Mouse (Mus musculus): Measurements from ENCODE around the gene Col4a1.

Gene Col4a1

DNA sequence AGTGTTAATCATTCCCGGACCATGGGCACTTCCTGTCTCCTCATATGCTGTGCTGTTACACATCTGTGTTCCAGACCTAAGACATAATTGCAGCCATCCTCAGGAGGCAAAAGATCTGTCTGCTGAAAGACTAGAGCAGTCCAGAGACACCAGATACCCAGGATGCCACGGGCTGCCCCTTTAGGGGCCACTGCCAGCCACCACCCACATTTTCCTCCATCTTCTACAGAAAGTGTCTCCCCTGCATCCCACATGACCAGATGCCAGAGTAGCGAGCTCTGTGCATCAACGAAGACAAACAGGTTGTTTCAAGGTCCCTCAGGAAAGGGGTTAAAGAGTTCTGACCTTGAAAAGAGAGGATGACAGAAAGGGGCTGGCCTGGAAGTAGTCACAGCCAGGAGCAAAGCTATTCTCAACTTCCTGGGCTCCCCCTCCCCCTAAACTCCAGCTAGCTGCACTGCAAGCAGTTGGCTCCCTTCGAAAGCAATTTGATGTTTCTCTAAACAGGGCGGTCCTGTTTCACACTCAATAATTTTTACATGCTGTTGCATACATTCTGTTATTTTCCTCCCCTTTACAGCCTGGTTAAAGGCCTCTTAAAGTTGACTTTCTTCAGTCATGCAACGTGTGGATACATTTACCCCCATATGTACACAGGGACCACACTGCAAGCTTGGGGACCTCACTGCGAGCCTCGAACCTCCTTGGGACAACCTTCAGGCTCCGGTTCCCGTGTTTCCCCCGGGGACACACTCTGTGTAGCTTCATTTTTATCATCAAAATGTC is 13.9 kb downstream of the Col4a1 start:
- no peak for DNase-seq (ENCODE audit: low read depth)

GRCm38 (mm10) chr8:11297141-11297838 is 15.3 kb downstream of the Col4a1 start:
- no peak for DNase-seq (ENCODE audit: low read depth)

DNA sequence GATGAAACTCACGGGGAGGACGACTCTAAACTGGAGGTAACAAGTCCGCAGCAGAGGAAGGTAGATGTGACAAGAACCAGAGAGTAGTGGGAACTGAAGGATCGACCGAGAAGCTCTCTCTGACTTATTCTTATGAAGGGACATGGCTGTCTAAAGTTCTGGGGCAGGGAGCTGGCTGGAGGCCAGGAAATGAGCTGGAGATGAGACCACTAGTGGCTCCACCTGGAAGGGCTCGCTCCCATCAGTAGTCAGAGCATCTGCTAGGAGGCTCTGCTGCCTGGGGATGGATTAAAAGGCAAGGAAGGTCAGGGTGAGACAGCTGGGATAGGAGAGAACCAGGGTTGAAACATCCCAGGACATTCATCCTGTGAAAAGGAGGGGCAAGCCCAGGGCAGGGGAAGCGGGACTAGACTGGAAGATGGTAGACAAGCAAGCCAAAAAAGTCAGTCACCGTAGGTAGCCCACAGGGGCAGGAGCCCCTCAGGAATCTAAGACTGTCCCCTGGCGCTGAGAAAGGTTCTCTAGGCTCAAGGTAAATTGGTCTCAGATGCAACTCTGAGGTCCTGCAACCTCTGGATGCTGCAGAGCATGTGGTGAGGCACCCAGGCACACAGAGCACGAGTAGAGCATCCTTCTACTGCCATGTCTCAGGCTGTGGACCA is 16.2 kb downstream of the Col4a1 start:
- DNase-seq (ENCODE audit: low read depth), result no peak

- no peak for DNase-seq (ENCODE audit: low read depth)
Observed at GRCm38 (mm10) chr8:11292611-11293010, 20.0 kb downstream of the Col4a1 start.

DNA sequence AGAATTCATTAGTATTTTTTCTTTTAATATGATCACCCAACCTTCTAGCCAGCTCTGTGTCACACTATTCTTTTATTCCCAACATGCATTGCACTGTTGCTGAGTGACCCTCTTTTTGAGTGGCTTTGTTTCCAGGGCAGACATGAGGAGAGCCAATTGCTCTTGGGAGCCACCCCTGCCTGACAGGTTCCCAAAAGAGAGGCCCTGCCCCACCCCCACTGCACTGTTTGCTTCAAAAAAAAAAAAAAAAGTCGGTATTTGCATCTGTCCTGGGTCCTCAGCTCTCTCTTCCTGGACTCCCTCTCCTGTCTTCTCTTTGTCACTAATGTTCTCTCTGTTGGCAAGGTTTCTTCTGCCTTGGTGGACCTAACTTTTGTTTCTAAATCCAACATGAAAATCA is 22.1 kb downstream of the Col4a1 start:
- no peak for DNase-seq (ENCODE audit: low read depth)

GRCm38 (mm10) chr8:11288286-11288685 is 24.3 kb downstream of the Col4a1 start:
- no peak for DNase-seq (ENCODE audit: low read depth)

DNA sequence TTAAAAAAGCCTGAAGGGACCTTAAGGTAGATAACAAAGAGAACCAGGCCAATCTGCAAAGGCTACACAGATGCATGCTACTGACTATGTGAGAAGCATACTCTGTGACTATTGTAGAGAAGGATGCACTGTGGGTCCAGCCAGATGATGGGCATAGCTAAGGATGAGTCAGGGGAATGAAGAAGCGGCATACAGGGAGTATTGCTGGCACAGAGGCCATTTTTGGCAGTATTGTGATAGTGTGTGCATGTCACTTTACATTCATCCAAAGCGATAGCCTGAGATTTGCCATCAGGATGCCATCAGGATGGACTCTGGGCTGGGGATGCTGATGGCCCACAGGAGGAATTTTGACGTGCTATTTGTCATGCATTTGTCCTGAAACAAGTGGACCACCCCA is 25.5 kb downstream of the Col4a1 start:
- no peak for DNase-seq (ENCODE audit: low read depth)

- DNase-seq (ENCODE audit: low read depth), result no peak
Observed at GRCm38 (mm10) chr8:11285437-11285836, 27.2 kb downstream of the Col4a1 start.

- no peak for DNase-seq (ENCODE audit: low read depth)
Observed at GRCm38 (mm10) chr8:11283217-11283616, 29.4 kb downstream of the Col4a1 start.

GRCm38 (mm10) chr8:11282696-11283095 is 29.9 kb downstream of the Col4a1 start:
- no peak for DNase-seq (ENCODE audit: low read depth)

GRCm38 (mm10) chr8:11282139-11282538 is 30.5 kb downstream of the Col4a1 start:
- no peak for DNase-seq (ENCODE audit: low read depth)

DNA sequence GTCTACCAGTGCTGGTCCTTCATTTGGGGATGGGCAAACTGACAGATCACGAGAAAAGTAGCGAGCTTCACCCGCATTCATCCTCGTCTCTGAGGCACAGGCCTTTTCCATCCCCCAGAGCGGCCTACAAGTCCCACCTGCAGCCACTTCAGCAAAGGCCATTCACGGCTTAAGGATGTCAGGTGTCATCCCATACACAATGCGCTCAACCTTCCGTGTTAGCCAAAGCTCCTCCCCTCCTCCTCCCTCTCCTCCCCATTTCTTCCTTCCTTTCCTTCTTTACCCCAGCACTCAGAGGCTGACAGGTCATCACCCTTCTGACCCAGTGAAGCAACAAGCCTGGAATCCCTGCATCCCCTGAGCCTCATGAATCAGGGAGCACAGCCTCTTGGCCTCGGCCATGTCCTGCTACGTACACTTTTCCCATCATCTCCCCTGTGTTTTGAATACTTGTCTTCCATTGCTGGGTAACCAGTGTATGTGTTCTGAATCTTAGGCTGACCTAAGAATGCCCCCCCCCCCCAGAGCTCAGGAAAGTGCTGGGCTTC is 31.8 kb downstream of the Col4a1 start:
- no peak for DNase-seq (ENCODE audit: low read depth)

GRCm38 (mm10) chr8:11279296-11279826 is 33.3 kb downstream of the Col4a1 start:
- DNase-seq (ENCODE audit: low read depth), result no peak

DNA sequence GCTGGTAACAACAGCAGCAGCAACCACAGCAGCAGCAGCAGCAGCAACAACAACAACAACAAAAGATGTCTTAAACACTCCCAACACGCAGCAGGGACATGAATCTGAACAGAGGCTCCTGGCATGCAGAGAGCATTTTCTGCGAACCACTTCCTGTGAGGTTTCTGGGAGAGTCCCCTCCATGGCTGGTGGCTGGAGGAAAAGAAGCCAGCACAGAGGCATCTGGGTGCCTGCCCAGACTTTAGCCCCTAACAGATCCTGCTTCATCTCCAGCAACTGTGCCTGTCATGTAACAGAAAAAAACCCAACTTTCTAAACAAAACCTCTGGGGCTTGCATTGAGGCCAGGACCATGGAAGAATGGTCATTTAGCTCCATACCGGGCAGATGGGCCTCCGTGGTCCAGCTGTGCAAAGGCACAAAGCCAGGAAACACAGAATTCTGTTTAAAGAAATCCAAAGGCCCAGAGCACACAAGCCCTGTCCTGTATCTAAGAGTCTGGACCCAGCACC is 34.5 kb downstream of the Col4a1 start:
- no peak for DNase-seq (ENCODE audit: low read depth)

GRCm38 (mm10) chr8:11277602-11278051 is 35.0 kb downstream of the Col4a1 start:
- no peak for DNase-seq (ENCODE audit: low read depth)

DNA sequence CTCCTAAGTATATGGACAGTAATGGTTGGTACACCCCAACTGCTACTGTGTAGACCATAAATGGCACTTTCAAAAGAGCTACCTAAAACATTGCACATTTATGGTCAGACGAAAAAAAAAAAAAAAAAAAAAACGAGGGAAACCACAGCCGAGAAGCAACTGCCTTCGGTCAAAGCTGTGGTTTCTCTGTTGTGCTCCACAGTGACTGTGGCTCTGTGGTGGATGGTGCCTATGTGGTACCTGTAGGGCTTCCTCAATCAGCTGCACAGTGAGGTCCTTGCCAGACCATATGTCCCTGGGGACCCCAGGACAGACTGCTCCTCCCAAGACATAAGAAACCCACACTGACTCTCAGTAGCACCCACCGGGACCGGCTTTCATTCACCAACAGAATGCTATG is 36.3 kb downstream of the Col4a1 start:
- DNase-seq (ENCODE audit: low read depth), result no peak

DNA sequence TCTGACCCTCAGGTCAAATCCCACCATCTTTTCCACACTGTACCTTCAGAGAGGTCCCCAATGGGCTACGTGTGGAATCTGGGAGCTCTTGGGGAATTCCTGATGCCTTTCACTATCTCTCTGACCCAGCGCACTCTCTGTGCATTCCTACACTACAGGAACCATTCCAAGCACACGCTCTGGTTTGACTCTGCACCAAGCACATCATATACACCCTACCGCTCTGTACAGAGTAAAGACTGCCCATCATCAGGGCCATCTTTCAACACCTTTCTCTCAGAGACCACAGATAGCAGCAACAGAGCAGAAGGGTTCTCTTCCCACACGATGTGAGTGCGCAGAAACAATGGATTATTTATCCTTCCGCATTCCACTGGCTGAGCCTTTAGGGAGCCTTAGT is 38.2 kb downstream of the Col4a1 start:
- DNase-seq (ENCODE audit: low read depth), result no peak

DNA sequence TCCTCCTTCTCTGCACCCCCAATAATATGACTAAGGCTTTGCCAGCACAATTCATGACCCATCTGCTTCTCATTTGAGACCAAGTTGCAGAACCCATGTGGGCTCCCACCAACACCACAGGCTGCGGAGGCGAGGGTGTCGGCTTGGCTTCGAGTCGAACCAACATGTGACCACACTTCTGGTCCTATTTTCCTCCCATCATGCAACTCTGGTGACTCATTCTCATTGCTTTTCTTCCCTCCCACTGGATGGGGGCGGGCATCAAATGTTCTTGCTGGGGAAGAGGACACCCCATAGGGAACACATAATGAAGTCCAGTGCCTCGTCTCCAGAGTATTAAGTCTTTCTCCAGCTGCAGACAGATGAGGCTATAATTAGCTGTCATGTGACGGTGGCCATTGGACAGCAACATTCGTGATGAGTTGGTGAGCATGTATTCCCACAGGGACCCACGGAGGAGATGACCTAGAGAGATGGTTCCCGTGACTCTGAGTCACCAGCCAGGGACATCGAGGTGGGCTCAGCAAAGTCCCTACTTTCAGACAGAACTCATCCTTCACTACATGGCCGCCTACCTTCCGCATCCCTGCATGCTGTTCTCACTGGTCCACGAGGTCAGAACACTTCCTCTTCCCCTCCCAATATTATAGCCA is 39.0 kb downstream of the Col4a1 start:
- DNase-seq (ENCODE audit: low read depth), result no peak

DNA sequence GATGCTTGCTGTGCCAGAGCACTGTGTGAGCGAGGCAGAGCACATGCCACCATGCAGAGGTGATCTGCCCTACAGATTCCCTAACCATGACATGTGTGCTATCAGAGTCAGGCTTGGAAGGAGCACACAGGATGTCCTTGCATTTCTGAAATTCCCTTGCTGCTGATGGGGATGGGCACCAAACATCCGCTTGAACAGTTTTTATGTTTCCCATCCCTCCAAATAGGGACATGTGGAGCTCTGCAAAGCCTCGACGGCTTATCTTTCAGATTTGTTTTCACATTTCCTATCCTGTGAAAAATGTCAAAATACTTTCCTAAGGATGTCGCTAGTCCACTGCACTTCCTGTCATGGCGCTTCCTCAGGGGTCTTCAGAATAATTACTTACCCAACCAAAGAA is 40.4 kb downstream of the Col4a1 start:
- no peak for DNase-seq (ENCODE audit: low read depth)

- DNase-seq (ENCODE audit: low read depth), result no peak
Observed at GRCm38 (mm10) chr8:11270826-11271225, 41.8 kb downstream of the Col4a1 start.

DNA sequence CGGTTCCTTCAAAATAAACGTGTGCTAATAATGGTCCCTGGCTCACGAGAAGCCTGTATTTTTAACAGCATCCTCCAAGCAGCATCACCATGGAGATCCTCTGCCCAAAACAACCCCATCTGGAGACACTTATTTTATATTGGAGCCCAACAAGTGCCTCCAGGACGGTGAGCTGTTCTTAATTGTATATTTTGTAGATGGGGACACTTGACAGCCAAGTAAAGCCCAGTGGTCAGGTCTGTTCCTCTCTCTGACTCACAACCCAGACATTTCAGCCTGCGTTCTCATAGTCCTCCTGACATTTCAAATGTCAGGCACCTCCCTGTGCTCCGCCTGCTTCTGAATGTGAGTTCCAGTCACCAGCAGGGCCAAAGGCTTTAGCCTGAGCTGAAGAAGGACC is 43.9 kb downstream of the Col4a1 start:
- DNase-seq (ENCODE audit: low read depth), result no peak

DNA sequence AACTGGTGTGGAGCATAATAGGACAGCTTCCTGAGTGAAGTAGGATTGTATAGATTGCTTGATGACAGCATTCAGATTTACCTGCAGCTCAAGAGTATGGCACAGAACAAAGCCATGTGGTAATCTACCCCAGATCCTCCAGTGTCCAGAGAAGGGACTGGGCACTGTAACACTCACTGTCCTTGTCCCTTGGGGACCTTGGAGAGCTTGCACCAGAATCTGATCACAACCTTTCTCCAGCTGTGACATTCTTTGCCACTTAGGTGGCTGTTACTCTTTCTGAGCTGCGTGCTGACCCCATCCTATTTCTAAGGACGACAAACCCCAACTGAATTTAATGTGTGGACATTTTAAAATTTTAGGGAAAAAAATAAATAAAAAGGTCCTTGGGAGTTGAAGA is 46.2 kb downstream of the Col4a1 start:
- no peak for DNase-seq (ENCODE audit: low read depth)
